In genomic region chr11:101120545-101121188, GRCm38 (mm10) we compare ENCODE assay signal across 8 mouse cellular contexts. TPM values are rescaled to one million over a fixed set of nuclear protein-coding genes. Genes with fewer than 3 reads are reported as not detected.
DNase-seq lines count a peak whose midpoint lies in the region; TF ChIP-seq lines count a peak whose summit lies in the region.

No protein-coding gene starts in this region.

- H3K4me1 ChIP-seq in spleen, adult 2 months (ENCODE audit: control insufficient read depth, insufficient read depth, insufficient read length), result peaks cover 16% of the 10 kb centered on the region
- peaks cover 31% of the 10 kb centered on the region for H3K4me1 ChIP-seq in limb, embryonic 10.5 days

- TF ChIP-seq POLR2A in spleen, adult 2 months (IDR thresholded peaks at IDR 0.05; ENCODE audit: low read depth, low read length), result no peak

- no peaks in the 10 kb centered on the region for H3K9me3 ChIP-seq in limb, embryonic 10.5 days (replicated peaks)

- peak overlapping the region; percentile 66; the same call in 1 of the 2 replicates for H3K27ac ChIP-seq in spleen, adult 2 months (ENCODE audit: insufficient read depth, low read length)
- H3K27ac ChIP-seq in limb, embryonic 10.5 days, result peak overlapping the region; percentile 89

- no peaks in the 10 kb centered on the region for H3K27me3 ChIP-seq in spleen, adult 2 months (ENCODE audit: control insufficient read depth, insufficient read depth, low read length)
- no peaks in the 10 kb centered on the region for H3K27me3 ChIP-seq in limb, embryonic 10.5 days (ENCODE audit: low read depth, poor library complexity, severe bottlenecking)

- peak overlapping the region; percentile 72; the same call in 1 of the 2 replicates for H3K4me3 ChIP-seq in spleen, adult 2 months (ENCODE audit: extremely low read depth, insufficient read depth, insufficient read length)
- peak overlapping the region; percentile 96 for H3K4me3 ChIP-seq in limb, embryonic 10.5 days

- TF ChIP-seq CTCF in spleen, adult 2 months (IDR thresholded peaks at IDR 0.05; ENCODE audit: extremely low read depth, insufficient read depth, insufficient read length, insufficient replicate concordance), result no peak

- 29% methylated on average over 19 of the region's 19 CpGs for WGBS in spleen, adult 2 months
- WGBS in limb, embryonic 10.5 days, result 26% methylated on average over 19 of the region's 19 CpGs

- H3K36me3 ChIP-seq in spleen, adult 2 months (ENCODE audit: control insufficient read depth, insufficient read depth, low read length), result peaks cover 2% of the 10 kb centered on the region
- peaks cover 60% of the 10 kb centered on the region for H3K36me3 ChIP-seq in limb, embryonic 10.5 days

- peak; percentile 29 to 36 for DNase-seq in cerebellum, postnatal 36 days
- no peak for DNase-seq in cerebellum, adult 8-10 months
- no peak for DNase-seq in spleen, adult 2 months (ENCODE audit: low read depth in 1 of 2, low spot score in 2 of 2)
- no peak for DNase-seq in spleen, adult 12 weeks (ENCODE audit: low spot score)
- DNase-seq in limb, embryonic 10.5 days (ENCODE audit: low spot score), result no peak
- DNase-seq in retina, postnatal 1 day, result peak; percentile 32
- no peak for DNase-seq in frontal cortex, postnatal 14 days (ENCODE audit: low spot score in 2 of 2)
- no peak for DNase-seq in right cerebral cortex, postnatal 25 days

RNA-seq across cellular contexts. Expression of gene Tubg1, which starts 0.9 kb away (rescaled TPM):
- 16.4 and 17.7 TPM in 2 replicates for polyA plus RNA-seq in spleen, adult 2 months (2012; rRNA removed)
- polyA plus RNA-seq in limb, embryonic 10.5 days (2016; fragmentation: Nextera tagmentation; extraction: Ambion mirVana), result 145 and 158 TPM in 2 replicates

RNA-seq across cellular contexts. Expression of gene Retreg3, which starts 1.0 kb away (rescaled TPM):
- 57.8 and 61.3 TPM in 2 replicates for polyA plus RNA-seq in spleen, adult 2 months (2012; rRNA removed)
- polyA plus RNA-seq in limb, embryonic 10.5 days (2016; fragmentation: Nextera tagmentation; extraction: Ambion mirVana), result 17.8 and 17.9 TPM in 2 replicates

RNA-seq across cellular contexts. Expression of gene Psmc3ip, which starts 25.4 kb away (rescaled TPM):
- polyA plus RNA-seq in spleen, adult 2 months (2012; rRNA removed), result 0.85 and 0.90 TPM in 2 replicates
- polyA plus RNA-seq in limb, embryonic 10.5 days (2016; fragmentation: Nextera tagmentation; extraction: Ambion mirVana), result 73.1 and 74.0 TPM in 2 replicates

RNA-seq across cellular contexts. Expression of gene Mlx, which starts 33.6 kb away (rescaled TPM):
- polyA plus RNA-seq in spleen, adult 2 months (2012; rRNA removed), result 20.3 and 23.9 TPM in 2 replicates
- polyA plus RNA-seq in limb, embryonic 10.5 days (2016; fragmentation: Nextera tagmentation; extraction: Ambion mirVana), result 41.3 and 49.6 TPM in 2 replicates

RNA-seq across cellular contexts. Expression of gene Tubg2, which starts 35.0 kb away (rescaled TPM):
- polyA plus RNA-seq in spleen, adult 2 months (2012; rRNA removed), result 3.6 and 4.8 TPM in 2 replicates
- 2.5 and 3.0 TPM in 2 replicates for polyA plus RNA-seq in limb, embryonic 10.5 days (2016; fragmentation: Nextera tagmentation; extraction: Ambion mirVana)

Comparison
In these comparisons a context has a peak if more than half of its experiments do, and no peak if none do; other contexts are left out.
1. DNase-seq: peak in cerebellum, postnatal 36 days (2 of 2) and retina, postnatal 1 day (single experiment); none in cerebellum, adult 8-10 months (single experiment), spleen, adult 2 months (0 of 2), spleen, adult 12 weeks (single experiment), limb, embryonic 10.5 days (single experiment), frontal cortex, postnatal 14 days (0 of 2) and right cerebral cortex, postnatal 25 days (single experiment).
2. RNA of gene Psmc3ip, which starts 25.4 kb away (polyA plus RNA-seq): 73.1 to 74.0 TPM in limb, embryonic 10.5 days; 0.85 to 0.90 TPM in spleen, adult 2 months; every median in the first group is over 10 times any median in the second.